In genomic region chr9:67137681-67138080, GRCm38 (mm10) we compare ENCODE assay signal across 8 mouse cellular contexts.
A peak's percentile ranks its signal among the peaks of the same experiment; 100 is the strongest.
DNase-seq lines count a peak whose midpoint lies in the region; ATAC-seq and TF ChIP-seq lines count a peak whose summit lies in the region.

No protein-coding gene starts in this region.

- 34% methylated on average over 5 of the region's 5 CpGs for WGBS in kidney, embryonic 16.5 days
- WGBS in stomach, postnatal 0 days, result 27% methylated on average over 5 of the region's 5 CpGs

- peak overlapping the region; percentile 33; the same call in 1 of the 2 replicates for H3K9ac ChIP-seq in kidney, embryonic 16.5 days (replicated peaks; ENCODE audit: low read length)
- no peak overlapping the region for H3K9ac ChIP-seq in stomach, postnatal 0 days (ENCODE audit: low read length)

- H3K36me3 ChIP-seq in kidney, embryonic 16.5 days (ENCODE audit: insufficient read depth, low read length), result no peaks in the 10 kb centered on the region
- no peaks in the 10 kb centered on the region for H3K36me3 ChIP-seq in stomach, postnatal 0 days (ENCODE audit: control insufficient read depth, insufficient read depth, low read length)

- H3K4me3 ChIP-seq in kidney, embryonic 16.5 days (ENCODE audit: low read length), result no peak overlapping the region
- no peak overlapping the region for H3K4me3 ChIP-seq in stomach, postnatal 0 days (ENCODE audit: low read depth, low read length)

- H3K4me1 ChIP-seq in kidney, embryonic 16.5 days (ENCODE audit: insufficient read depth, low read length), result peaks cover 19% of the 10 kb centered on the region
- H3K4me1 ChIP-seq in stomach, postnatal 0 days (replicated peaks; ENCODE audit: control insufficient read depth, insufficient read depth), result no peaks in the 10 kb centered on the region; the same call in 1 of the 2 replicates

- TF ChIP-seq EP300 in stomach, postnatal 0 days (optimal IDR thresholded peaks at IDR 0.05), result no peak

- peak; percentile 75 for ATAC-seq in kidney, embryonic 16.5 days (ENCODE audit: low FRiP score, low TSS enrichment)
- peak; percentile 89 for ATAC-seq in stomach, postnatal 0 days (ENCODE audit: low FRiP score, low TSS enrichment)

- H3K27ac ChIP-seq in kidney, embryonic 16.5 days (ENCODE audit: low read length), result peak overlapping the region; percentile 78
- peak overlapping the region; percentile 37 for H3K27ac ChIP-seq in stomach, postnatal 0 days (replicated peaks)

- H3K27me3 ChIP-seq in kidney, embryonic 16.5 days (ENCODE audit: insufficient read depth, low read length), result no peaks in the 10 kb centered on the region
- H3K27me3 ChIP-seq in stomach, postnatal 0 days (ENCODE audit: control insufficient read depth, insufficient read depth, low read length), result no peaks in the 10 kb centered on the region

- no peaks in the 10 kb centered on the region for H3K9me3 ChIP-seq in kidney, embryonic 16.5 days (ENCODE audit: low read length)
- H3K9me3 ChIP-seq in stomach, postnatal 0 days (ENCODE audit: control insufficient read depth, low read length), result no peaks in the 10 kb centered on the region

- DNase-seq in embryo, embryonic 10.5 days (ENCODE audit: low spot score), result peak; percentile 19
- DNase-seq in embryo, embryonic 10 days (ENCODE audit: low spot score), result no peak
- peak; percentile 32 for DNase-seq in right cerebral cortex, adult 18-20 months
- DNase-seq in right cerebral cortex, postnatal 4 days, result no peak
- peak; percentile 73 for DNase-seq in stomach, postnatal 0 days (ENCODE audit: low spot score)
- no peak for DNase-seq in cerebellum, adult 11 months
- DNase-seq in ovary, postnatal 14 days (ENCODE audit: low spot score), result no peak

- H3K4me2 ChIP-seq in kidney, embryonic 16.5 days (replicated peaks; ENCODE audit: low read depth, low read length), result no peak overlapping the region
- no peak overlapping the region for H3K4me2 ChIP-seq in stomach, postnatal 0 days (replicated peaks; ENCODE audit: low read depth)

- TF ChIP-seq CTCF in stomach, postnatal 0 days (IDR thresholded peaks at IDR 0.05; ENCODE audit: low read depth), result 0 out of 2 replicates have a peak, but pooled peaks have one; percentile 15

Comparison
In these comparisons a context has a peak if more than half of its experiments do, and no peak if none do; other contexts are left out.
1. DNase-seq: peak in embryo, embryonic 10.5 days (single experiment), right cerebral cortex, adult 18-20 months (single experiment) and stomach, postnatal 0 days (single experiment); none in embryo, embryonic 10 days (single experiment), right cerebral cortex, postnatal 4 days (single experiment), cerebellum, adult 11 months (single experiment) and ovary, postnatal 14 days (single experiment).